Mouse (Mus musculus) lung, adult 18-20 months (tissue): ENCODE measurements around the gene Crim1.

Experiments
- DNase-seq, 2 experiments: peaks; one replicate each; pipeline ENCODE4 v3.0.0; 2022; ENCODE audit warnings: mixed read lengths in 2 of 2

Gene Crim1

GRCm38 (mm10) chr17:78211881-78212280, 11.8 kb downstream of the Crim1 start:
- no peak for DNase-seq

GRCm38 (mm10) chr17:78213128-78213527, 13.1 kb downstream of the Crim1 start:
- no peak for DNase-seq

GRCm38 (mm10) chr17:78216526-78216925, 16.5 kb downstream of the Crim1 start:
- no peak for DNase-seq

GRCm38 (mm10) chr17:78217406-78217805, 17.4 kb downstream of the Crim1 start:
- no peak for DNase-seq

GRCm38 (mm10) chr17:78218506-78219232, 18.6 kb downstream of the Crim1 start:
- peak; percentile 80 to 81 for DNase-seq

GRCm38 (mm10) chr17:78221007-78221642, 21.1 kb downstream of the Crim1 start:
- DNase-seq = no peak

GRCm38 (mm10) chr17:78221860-78222259, 21.8 kb downstream of the Crim1 start:
- no peak for DNase-seq

GRCm38 (mm10) chr17:78223988-78224387, 23.9 kb downstream of the Crim1 start:
- no peak for DNase-seq

GRCm38 (mm10) chr17:78225547-78225946, 25.5 kb downstream of the Crim1 start:
- peak in 1 of 2 experiments; percentile 46 for DNase-seq

- DNase-seq = no peak
Observed at GRCm38 (mm10) chr17:78227211-78227610, 27.2 kb downstream of the Crim1 start.

- no peak for DNase-seq
Observed at GRCm38 (mm10) chr17:78231567-78231966, 31.5 kb downstream of the Crim1 start.

- no peak for DNase-seq
Observed at GRCm38 (mm10) chr17:78232703-78233102, 32.7 kb downstream of the Crim1 start.

GRCm38 (mm10) chr17:78233873-78234272, 33.8 kb downstream of the Crim1 start:
- DNase-seq = no peak

GRCm38 (mm10) chr17:78236126-78236525, 36.1 kb downstream of the Crim1 start:
- no peak for DNase-seq

- DNase-seq = no peak
Observed at GRCm38 (mm10) chr17:78237954-78238353, 37.9 kb downstream of the Crim1 start.

GRCm38 (mm10) chr17:78240161-78240560, 40.1 kb downstream of the Crim1 start:
- DNase-seq = no peak

- no peak for DNase-seq
Observed at GRCm38 (mm10) chr17:78241238-78241637, 41.2 kb downstream of the Crim1 start.

GRCm38 (mm10) chr17:78244752-78245151, 44.7 kb downstream of the Crim1 start:
- peak in 1 of 2 experiments; percentile 46 for DNase-seq

- DNase-seq = no peak
Observed at GRCm38 (mm10) chr17:78245444-78245843, 45.4 kb downstream of the Crim1 start.

GRCm38 (mm10) chr17:78246634-78247383, 46.8 kb downstream of the Crim1 start:
- no peak for DNase-seq

- no peak for DNase-seq
Observed at GRCm38 (mm10) chr17:78248197-78248596, 48.1 kb downstream of the Crim1 start.

- no peak for DNase-seq
Observed at GRCm38 (mm10) chr17:78248943-78249342, 48.9 kb downstream of the Crim1 start.

- peak; percentile 52 to 58 for DNase-seq
Observed at GRCm38 (mm10) chr17:78250149-78250938, 50.3 kb downstream of the Crim1 start.
